Mouse (Mus musculus) small intestine, adult 2 months (tissue): ENCODE data around the gene Rbms3. TPM values are rescaled to one million over a fixed set of nuclear protein-coding genes. Genes with fewer than 3 reads are reported as not detected.
A peak's percentile ranks its signal among the peaks of the same experiment; 100 is the strongest.

Experiments used
- H3K27ac ChIP-seq: fragments of 200-500 bp; 2 replicates; pipeline ENCODE4 v1.5.1; 2012; ENCODE audit warnings: low read depth, low read length, control low read depth, inconsistent platforms; ENCODE audit not compliant: insufficient read depth
- H3K27me3 ChIP-seq: fragments of 200-500 bp; 2 replicates; pipeline ENCODE4 v1.6.1; 2012; ENCODE audit warnings: mild to moderate bottlenecking, moderate library complexity, low read length, inconsistent platforms; ENCODE audit not compliant: control insufficient read depth, insufficient read depth
- H3K36me3 ChIP-seq: fragments of 200-500 bp; 2 replicates; pipeline ENCODE4 v1.6.1; 2012; ENCODE audit warnings: mild to moderate bottlenecking, low read length, control low read depth, inconsistent platforms; ENCODE audit not compliant: control insufficient read depth, insufficient read depth
- H3K4me1 ChIP-seq: fragments of 200-500 bp; 2 replicates; pipeline ENCODE4 v1.6.1; 2012; ENCODE audit warnings: low read length, inconsistent platforms, mixed read lengths; ENCODE audit not compliant: control insufficient read depth, insufficient read depth, insufficient read length
- H3K4me3 ChIP-seq: fragments of 200-500 bp; 2 replicates; pipeline ENCODE4 v1.5.1; 2012; ENCODE audit warnings: low read depth, mild to moderate bottlenecking, control low read depth, inconsistent platforms, low read length, moderate library complexity
- CTCF ChIP-seq: fragments of 200-500 bp; IDR thresholded peaks from 2 replicates; pipeline ENCODE4 v1.5.1; 2012; ENCODE audit warnings: low read depth, mild to moderate bottlenecking, control low read depth, inconsistent platforms, low read length, moderate library complexity, mixed read lengths; ENCODE audit not compliant: insufficient replicate concordance, insufficient read length; ENCODE audit errors: extremely low read depth
- POLR2A ChIP-seq: fragments of 200-500 bp; IDR thresholded peaks from 2 replicates; pipeline ENCODE4 v1.6.1; 2012; ENCODE audit warnings: low read depth, mild to moderate bottlenecking, control low read depth, inconsistent platforms, low read length, moderate library complexity
- WGBS: fragments of 180-500 bp; shearing (Covaris S2); methylation state at CpG from one replicate; pipeline ENCODE4 v1.1.7; 2018; 5-methylcytosine and 5-hydroxymethylcytosine counted together
- polyA plus RNA-seq: library from polyadenylated mRNA; depleted of rRNA; stranded (reverse); fragments of >200 nt; gene quantifications from 2 replicates; pipeline ENCODE4 v1.2.3, GENCODE M21; 2012

The Rbms3 gene
- polyA plus RNA-seq, 1 experiment = 3.3 TPM

GRCm38 (mm10) chr9:116542793-116543192, 1086.9 kb downstream of the Rbms3 start:
- TF ChIP-seq POLR2A (no peak), CTCF (no peak)
- Histone ChIP-seq H3K27me3 (no peaks in the 10 kb centered on the region), H3K4me1 (no peaks in the 10 kb centered on the region), H3K27ac (no peak overlapping the region), H3K36me3 (no peaks in the 10 kb centered on the region), H3K4me3 (no peak overlapping the region)
- WGBS = 68% methylated on average over 4 of the region's 4 CpGs

DNA sequence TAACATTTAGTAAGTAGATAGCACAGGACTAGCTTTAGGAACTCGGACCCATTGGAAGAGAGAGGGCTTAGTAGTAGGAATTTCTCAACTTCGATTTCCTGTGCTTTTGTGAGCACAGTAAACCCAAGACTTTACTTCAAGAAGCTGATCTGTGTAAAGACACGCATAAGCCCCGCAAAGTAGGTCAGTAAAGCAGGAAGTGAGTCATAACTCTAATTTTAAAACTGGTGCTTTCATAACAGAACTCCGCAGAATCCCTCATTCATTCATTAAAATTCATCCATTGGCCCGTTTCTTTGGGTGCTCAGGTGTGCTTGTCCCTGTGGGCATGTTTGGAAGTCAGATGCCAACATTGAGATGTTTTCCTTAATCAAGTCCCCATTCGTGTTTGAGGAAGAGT, 1087.7 kb downstream of the Rbms3 start:
- Histone ChIP-seq H3K4me1 (no peaks in the 10 kb centered on the region), H3K27me3 (no peaks in the 10 kb centered on the region), H3K36me3 (no peaks in the 10 kb centered on the region), H3K4me3 (no peak overlapping the region), H3K27ac (no peak overlapping the region)
- WGBS = 70% methylated on average over 7 of the region's 7 CpGs
- no peak for TF ChIP-seq CTCF
- TF ChIP-seq POLR2A = no peak

GRCm38 (mm10) chr9:116535709-116536108, 1094.0 kb downstream of the Rbms3 start:
- no peaks in the 10 kb centered on the region for H3K4me1 ChIP-seq
- no peak overlapping the region for H3K27ac ChIP-seq
- no peaks in the 10 kb centered on the region for H3K36me3 ChIP-seq
- TF ChIP-seq POLR2A = no peak
- TF ChIP-seq CTCF = peak; percentile 20; the same call in 1 of the 2 replicates
- no peak overlapping the region for H3K4me3 ChIP-seq
- 54% methylated on average over 3 of the region's 3 CpGs for WGBS
- no peaks in the 10 kb centered on the region for H3K27me3 ChIP-seq

GRCm38 (mm10) chr9:116533381-116533780, 1096.3 kb downstream of the Rbms3 start:
- Histone ChIP-seq H3K36me3 (no peaks in the 10 kb centered on the region), H3K27me3 (no peaks in the 10 kb centered on the region), H3K27ac (no peak overlapping the region), H3K4me3 (no peak overlapping the region), H3K4me1 (no peaks in the 10 kb centered on the region)
- 72% methylated on average over 5 of the region's 5 CpGs for WGBS
- TF ChIP-seq CTCF (no peak), POLR2A (no peak)

DNA sequence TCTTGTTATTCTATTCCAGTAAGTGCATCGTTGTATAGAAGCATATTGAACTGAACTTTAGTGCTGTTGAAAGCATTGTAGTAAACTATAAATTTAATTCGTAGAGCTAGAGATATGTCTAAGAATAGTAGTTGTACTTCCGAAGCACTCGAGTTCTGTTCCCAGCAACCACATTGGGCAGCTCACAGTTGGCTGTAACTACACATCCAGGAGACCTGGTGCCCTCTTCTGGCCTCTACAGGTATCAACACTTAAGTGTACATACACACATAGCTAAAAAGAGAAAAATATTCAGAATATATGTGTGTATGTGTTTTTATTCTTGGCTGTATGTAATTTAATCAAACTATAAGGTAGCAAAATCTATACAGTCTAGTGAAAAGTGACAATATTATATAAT, 1098.6 kb downstream of the Rbms3 start:
- H3K4me3 ChIP-seq = no peak overlapping the region
- no peak overlapping the region for H3K27ac ChIP-seq
- WGBS = 87% methylated on average over 4 of the region's 4 CpGs
- no peaks in the 10 kb centered on the region for H3K4me1 ChIP-seq
- no peaks in the 10 kb centered on the region for H3K36me3 ChIP-seq
- TF ChIP-seq POLR2A = no peak
- no peak for TF ChIP-seq CTCF
- no peaks in the 10 kb centered on the region for H3K27me3 ChIP-seq

DNA sequence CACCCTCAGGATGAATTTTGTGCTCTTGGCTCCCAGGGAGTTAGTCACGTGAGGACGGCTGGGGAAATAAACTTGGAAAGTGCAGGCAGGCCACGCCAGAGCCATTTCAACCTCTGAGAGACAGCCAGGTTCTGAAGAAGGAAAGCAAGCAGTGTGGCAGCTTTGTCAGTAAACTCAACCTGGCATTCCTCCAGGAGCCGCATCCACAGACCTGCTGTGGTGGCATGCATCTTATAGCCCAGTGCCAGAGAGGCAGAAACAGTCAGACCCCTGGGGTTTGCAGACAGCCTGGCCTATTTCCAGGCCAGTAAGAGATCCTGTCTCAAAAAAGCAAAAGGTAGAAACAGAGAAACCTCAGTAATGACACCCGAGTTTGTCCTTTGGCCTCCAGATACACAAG, 1105.3 kb downstream of the Rbms3 start:
- H3K27ac ChIP-seq = no peak overlapping the region
- H3K4me1 ChIP-seq = no peaks in the 10 kb centered on the region
- no peaks in the 10 kb centered on the region for H3K36me3 ChIP-seq
- H3K4me3 ChIP-seq = no peak overlapping the region
- H3K27me3 ChIP-seq = no peaks in the 10 kb centered on the region
- 58% methylated on average over 5 of the region's 5 CpGs for WGBS
- no peak for TF ChIP-seq POLR2A
- TF ChIP-seq CTCF = no peak
